Mouse (Mus musculus): ENCODE measurements around the gene Ube2c.

Gene Ube2c

DNA sequence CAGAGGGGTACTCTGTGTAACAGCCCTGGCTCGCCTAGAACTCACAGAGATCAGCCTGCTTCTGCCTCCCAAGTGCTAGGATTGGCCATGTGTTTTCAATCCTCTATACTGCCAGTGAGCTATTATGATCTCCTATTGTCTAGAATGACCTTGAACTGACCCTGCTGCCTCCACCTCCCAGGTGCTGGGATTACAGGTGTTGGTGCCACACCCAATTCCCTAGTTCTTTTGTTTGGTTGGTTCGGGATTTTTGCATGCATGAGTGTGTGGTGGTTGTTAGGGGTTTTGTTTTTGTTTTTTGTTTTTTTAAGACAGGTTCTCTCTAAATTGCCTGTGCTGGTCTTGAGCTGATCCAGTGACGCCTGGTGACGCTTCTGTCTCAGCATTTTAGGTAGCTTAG is 54.3 kb downstream of the Ube2c start:
- DNase-seq = no peak

DNA sequence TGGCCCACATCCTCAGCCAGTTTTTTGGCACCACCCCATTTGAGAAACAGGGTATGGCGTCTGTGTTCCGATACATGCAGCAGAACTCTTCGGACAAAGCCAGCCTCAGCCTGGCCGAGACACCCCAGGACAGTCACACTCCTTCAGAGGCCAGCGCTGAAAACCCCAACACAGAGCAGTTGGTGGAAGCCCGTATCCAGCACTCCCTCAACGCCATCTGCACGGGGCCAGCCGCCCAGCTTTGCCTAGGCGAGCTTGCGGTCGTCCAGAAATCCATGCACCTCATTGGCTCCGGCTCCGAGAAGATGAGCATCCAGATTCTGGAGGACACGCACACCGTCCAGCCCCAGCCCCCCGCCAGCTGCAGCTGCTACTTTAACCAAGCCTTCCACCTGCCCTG is 55.8 kb downstream of the Ube2c start:
- no peak for DNase-seq

DNA sequence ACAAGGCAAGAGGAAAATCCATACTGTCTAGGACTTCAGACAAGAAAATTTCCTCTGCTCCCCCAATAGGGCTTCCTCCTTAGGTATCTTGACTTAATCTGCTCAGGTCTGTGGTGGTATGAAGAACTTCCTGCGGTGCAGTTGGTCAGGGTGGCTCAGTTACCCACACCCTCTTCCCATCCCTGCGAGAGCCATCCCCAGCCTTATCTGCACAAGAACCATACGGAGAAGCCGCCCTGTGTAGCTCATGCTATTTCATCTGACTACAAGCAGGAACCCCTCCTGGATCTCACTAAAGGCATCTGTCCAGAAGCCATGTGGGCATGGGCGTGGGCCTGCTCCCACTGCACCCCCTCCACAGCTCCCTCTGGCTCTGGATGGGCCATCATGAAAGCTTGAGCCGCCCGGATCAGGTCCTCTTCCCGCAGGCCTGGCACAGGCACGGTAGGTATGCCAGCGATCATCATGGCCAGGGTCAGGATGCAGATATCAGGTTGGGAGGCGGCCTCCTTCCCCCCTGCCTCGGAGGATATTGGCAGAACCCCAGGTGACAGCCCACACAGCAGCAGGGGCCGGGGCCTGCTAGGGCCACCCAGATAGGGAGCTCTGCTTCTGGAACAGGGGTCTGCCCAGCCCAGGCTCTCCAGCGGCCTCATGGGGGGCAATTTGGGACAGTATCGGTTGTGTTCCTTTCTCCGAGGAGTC is 57.6 kb downstream of the Ube2c start:
- no peak for DNase-seq

Data from thymus, postnatal 36 days (tissue).